Mouse (Mus musculus): ENCODE measurements around the gene Hes6. TPM values are rescaled to one million over a fixed set of nuclear protein-coding genes. Genes with fewer than 3 reads are reported as not detected.

Hes6 gene
- polyA plus RNA-seq (2012; rRNA removed), result 31.3 and 38.8 TPM in 2 replicates

GRCm38 (mm10) chr1:91413898-91414594 is at the start of gene Hes6:
TSS of gene Hes6 (minus strand) at chr1:91414038.

GRCm38 (mm10) chr1:91459059-91459809 is 45.4 kb upstream of the Hes6 start, which contains the start of gene Per2:
TSS of gene Per2 (minus strand) at chr1:91459324.

GRCm38 (mm10) chr1:91398260-91399062 is 15.4 kb downstream of the Hes6 start, which contains the start of gene Ilkap:
TSS of gene Ilkap (minus strand) at chr1:91398815.

GRCm38 (mm10) chr1:91366215-91367108 is 47.4 kb downstream of the Hes6 start, which contains the start of gene Erfe:
TSS of gene Erfe (plus strand) at chr1:91366430.

Other genes starting within 250 kb of the Hes6 start
- gene Ramp1, start 234.2 kb downstream of the Hes6 start, polyA plus RNA-seq (2012; rRNA removed), result 5.0 and 5.6 TPM in 2 replicates
- gene Ube2f, start 163.7 kb downstream of the Hes6 start, polyA plus RNA-seq (2012; rRNA removed), result 36.0 and 37.3 TPM in 2 replicates
- gene Scly, start 115.7 kb downstream of the Hes6 start, polyA plus RNA-seq (2012; rRNA removed), result 31.9 and 32.4 TPM in 2 replicates
- gene Espnl, start 92.0 kb downstream of the Hes6 start, polyA plus RNA-seq (2012; rRNA removed), result 0.01 and 0.02 TPM in 2 replicates
- gene Klhl30, start 63.0 kb downstream of the Hes6 start, polyA plus RNA-seq (2012; rRNA removed), result 0.01 and 0.02 TPM in 2 replicates
- gene Erfe, start 47.6 kb downstream of the Hes6 start, polyA plus RNA-seq (2012; rRNA removed), result 1.7 and 2.1 TPM in 2 replicates
- 40.4 and 45.2 TPM in 2 replicates for gene Ilkap, start 15.2 kb downstream of the Hes6 start, polyA plus RNA-seq (2012; rRNA removed)
- 8.2 and 9.5 TPM in 2 replicates for gene Per2, start 45.3 kb upstream of the Hes6 start, polyA plus RNA-seq (2012; rRNA removed)
- 3.9 and 4.0 TPM in 2 replicates for gene Traf3ip1, start 80.6 kb upstream of the Hes6 start, polyA plus RNA-seq (2012; rRNA removed)
- gene Asb1, start 126.5 kb upstream of the Hes6 start, polyA plus RNA-seq (2012; rRNA removed), result 5.5 and 5.8 TPM in 2 replicates

All from liver, embryonic 18 days (tissue).